Mouse (Mus musculus): ENCODE measurements around the gene Sp6.

The Sp6 gene

GRCm38 (mm10) chr11:96982355-96982754, 30.8 kb upstream of the Sp6 start:
- no peak for DNase-seq (ENCODE audit: low read depth, low spot score)

- no peak for DNase-seq (ENCODE audit: low read depth, low spot score)
Observed at GRCm38 (mm10) chr11:96982859-96983258, 30.3 kb upstream of the Sp6 start, which contains the start of gene Sp2. TSS of gene Sp2 (minus strand) at chr11:96982959.

- DNase-seq (ENCODE audit: low read depth, low spot score) = no peak
Observed at GRCm38 (mm10) chr11:96984903-96985302, 28.3 kb upstream of the Sp6 start.

- no peak for DNase-seq (ENCODE audit: low read depth, low spot score)
Observed at GRCm38 (mm10) chr11:96986463-96986862, 26.7 kb upstream of the Sp6 start.

GRCm38 (mm10) chr11:96987873-96988655, 25.1 kb upstream of the Sp6 start:
- no peak for DNase-seq (ENCODE audit: low read depth, low spot score)

- no peak for DNase-seq (ENCODE audit: low read depth, low spot score)
Observed at GRCm38 (mm10) chr11:96991501-96991900, 21.7 kb upstream of the Sp6 start.

GRCm38 (mm10) chr11:96992722-96993311, 20.4 kb upstream of the Sp6 start:
- no peak for DNase-seq (ENCODE audit: low read depth, low spot score)

GRCm38 (mm10) chr11:96995031-96995430, 18.2 kb upstream of the Sp6 start:
- DNase-seq (ENCODE audit: low read depth, low spot score) = no peak

- DNase-seq (ENCODE audit: low read depth, low spot score) = no peak
Observed at GRCm38 (mm10) chr11:96995836-96996772, 17.1 kb upstream of the Sp6 start.

GRCm38 (mm10) chr11:96996773-96997379, 16.3 kb upstream of the Sp6 start:
- DNase-seq (ENCODE audit: low read depth, low spot score) = no peak

GRCm38 (mm10) chr11:96997380-96997956, 15.7 kb upstream of the Sp6 start:
- DNase-seq (ENCODE audit: low read depth, low spot score) = no peak

- DNase-seq (ENCODE audit: low read depth, low spot score) = no peak
Observed at GRCm38 (mm10) chr11:97003170-97003569, 10.0 kb upstream of the Sp6 start.

GRCm38 (mm10) chr11:97007093-97007794, 6.0 kb upstream of the Sp6 start:
- no peak for DNase-seq (ENCODE audit: low read depth, low spot score)

GRCm38 (mm10) chr11:97009198-97009790, 3.9 kb upstream of the Sp6 start:
- no peak for DNase-seq (ENCODE audit: low read depth, low spot score)

- DNase-seq (ENCODE audit: low read depth, low spot score) = no peak
Observed at GRCm38 (mm10) chr11:97017696-97018582, 4.7 kb downstream of the Sp6 start.

GRCm38 (mm10) chr11:97018583-97019344, 5.6 kb downstream of the Sp6 start:
- no peak for DNase-seq (ENCODE audit: low read depth, low spot score)

GRCm38 (mm10) chr11:97019345-97019708, 6.1 kb downstream of the Sp6 start:
- DNase-seq (ENCODE audit: low read depth, low spot score) = no peak

- DNase-seq (ENCODE audit: low read depth, low spot score) = no peak
Observed at GRCm38 (mm10) chr11:97021121-97021765, 8.0 kb downstream of the Sp6 start.
